Mouse (Mus musculus) CH12.LX (cell line): ENCODE results near the gene Bid. TPM values are rescaled to one million over a fixed set of nuclear protein-coding genes. Genes with fewer than 3 reads are reported as not detected.

ENCODE experiments used
- DNase-seq: peaks from one replicate; pipeline ENCODE4 v3.0.0-alpha.2; 2013; ENCODE audit errors: extremely low read depth
- H3K27ac ChIP-seq: 2 replicates; pipeline ENCODE4 v1.5.1; 2012; ENCODE audit warnings: low read depth, mild to moderate bottlenecking, control low read depth, moderate library complexity; ENCODE audit not compliant: insufficient read depth
- H3K27me3 ChIP-seq: replicated peaks from 2 replicates; pipeline ENCODE3; 2012; ENCODE audit warnings: inconsistent platforms
- H3K36me3 ChIP-seq, 2 experiments: replicated peaks in 1 of 2; 2 replicates each; pipeline versions ENCODE3 to v1.6.1; 2012; ENCODE audit warnings: inconsistent platforms in 1 of 2, low read length in 1 of 2, mild to moderate bottlenecking in 1 of 2, mixed read lengths in 1 of 2, moderate library complexity in 1 of 2; ENCODE audit not compliant: control insufficient read depth in 1 of 2, insufficient read depth in 1 of 2
- H3K4me1 ChIP-seq, 2 experiments: 2 replicates each; pipeline ENCODE4 v1.6.1; 2012; ENCODE audit warnings: inconsistent platforms in 1 of 2, moderate library complexity in 1 of 2; ENCODE audit not compliant: insufficient read depth in 2 of 2, control insufficient read depth in 1 of 2
- H3K4me2 ChIP-seq: 2 replicates; pipeline ENCODE4 v1.6.1; 2012; ENCODE audit warnings: low read depth, mild to moderate bottlenecking, control low read depth; ENCODE audit not compliant: poor library complexity, insufficient read depth, severe bottlenecking
- H3K4me3 ChIP-seq, 3 experiments: fragments of 150-350 bp in 1 of 3; sonication (generic) in 1 of 3; replicated peaks in 1 of 3; 2 replicates each; pipeline versions ENCODE3 to v1.5.1; 2011 to 2012; ENCODE audit warnings: low read depth in 2 of 3, low read length in 2 of 3, mild to moderate bottlenecking in 2 of 3, moderate library complexity in 2 of 3, control low read depth in 1 of 3, improper control_type of control experiment in 1 of 3, inconsistent platforms in 1 of 3, mixed read lengths in 1 of 3; ENCODE audit not compliant: poor library complexity in 1 of 3
- H3K79me2 ChIP-seq: replicated peaks from 2 replicates; pipeline ENCODE4 v1.6.1; 2012; ENCODE audit warnings: mild to moderate bottlenecking, moderate library complexity; ENCODE audit not compliant: control insufficient read depth, poor library complexity, insufficient read depth, severe bottlenecking; ENCODE audit errors: extremely low read depth
- H3K9ac ChIP-seq: 2 replicates; pipeline ENCODE4 v1.6.1; 2012; ENCODE audit warnings: low read depth, mild to moderate bottlenecking, control low read depth, moderate library complexity; ENCODE audit not compliant: insufficient read depth
- H3K9me3 ChIP-seq: replicated peaks from 2 replicates; pipeline ENCODE3; 2012; ENCODE audit warnings: low read length, inconsistent platforms, mixed read lengths
- BHLHE40 ChIP-seq: IDR thresholded peaks from 2 replicates; pipeline ENCODE4 v1.6.1; 2011; ENCODE audit warnings: mild to moderate bottlenecking, low read depth, low read length, improper control_type of control experiment
- CHD2 ChIP-seq: IDR thresholded peaks from 2 replicates; pipeline ENCODE4 v1.6.1; 2011; ENCODE audit warnings: low read length, improper control_type of control experiment
- CTCF ChIP-seq, 2 experiments: IDR thresholded peaks in 1 of 2; conservative IDR thresholded peaks in 1 of 2; 2 replicates each; pipeline ENCODE4 v1.5.1; 2011 to 2012; ENCODE audit warnings: low read depth in 2 of 2, low read length in 2 of 2, improper control_type of control experiment in 1 of 2, inconsistent platforms in 1 of 2, mild to moderate bottlenecking in 1 of 2, moderate library complexity in 1 of 2
- E2F4 ChIP-seq: IDR thresholded peaks from 2 replicates; pipeline ENCODE4 v1.6.1; 2011; ENCODE audit warnings: low read depth, low read length, improper control_type of control experiment; ENCODE audit not compliant: insufficient replicate concordance
- EP300 ChIP-seq: IDR thresholded peaks from 2 replicates; pipeline ENCODE4 v1.6.1; 2011; ENCODE audit warnings: low read length, improper control_type of control experiment
- ETS1 ChIP-seq: conservative IDR thresholded peaks from 2 replicates; pipeline ENCODE4 v1.6.1; 2012; ENCODE audit warnings: low read depth, mild to moderate bottlenecking, inconsistent platforms, low read length, improper control_type of control experiment, moderate library complexity
- GABPA ChIP-seq: IDR thresholded peaks from 2 replicates; pipeline ENCODE4 v1.6.1; 2012; ENCODE audit warnings: low read depth, low read length, improper control_type of control experiment, inconsistent platforms; ENCODE audit not compliant: insufficient replicate concordance
- HCFC1 ChIP-seq: IDR thresholded peaks from 2 replicates; pipeline ENCODE4 v1.6.1; 2012; ENCODE audit warnings: low read depth, mild to moderate bottlenecking, inconsistent platforms, low read length, improper control_type of control experiment
- IRF4 ChIP-seq: IDR thresholded peaks from 2 replicates; pipeline ENCODE4 v1.6.1; 2014; ENCODE audit warnings: low read depth, mild to moderate bottlenecking, inconsistent platforms, low read length, improper control_type of control experiment
- JUN ChIP-seq: IDR thresholded peaks from 2 replicates; pipeline ENCODE4 v1.6.1; 2011; ENCODE audit warnings: low read depth, mild to moderate bottlenecking, low read length, improper control_type of control experiment, moderate library complexity; ENCODE audit not compliant: insufficient read depth
- JUND ChIP-seq: conservative IDR thresholded peaks from 2 replicates; pipeline ENCODE4 v1.6.1; 2011; ENCODE audit warnings: low read depth, low read length, improper control_type of control experiment
- KAT2A ChIP-seq: IDR thresholded peaks from 2 replicates; pipeline ENCODE4 v1.6.1; 2012; ENCODE audit warnings: low read length, improper control_type of control experiment, inconsistent platforms; ENCODE audit not compliant: insufficient replicate concordance
- MAFK ChIP-seq: IDR thresholded peaks from 2 replicates; pipeline ENCODE4 v1.6.1; 2011; ENCODE audit warnings: low read length, improper control_type of control experiment; ENCODE audit not compliant: insufficient replicate concordance
- MAZ ChIP-seq: IDR thresholded peaks from 2 replicates; pipeline ENCODE4 v1.6.1; 2012; ENCODE audit warnings: low read depth, mild to moderate bottlenecking, inconsistent platforms, low read length, improper control_type of control experiment, moderate library complexity
- MEF2A ChIP-seq: IDR thresholded peaks from 2 replicates; pipeline ENCODE4 v1.6.1; 2014; ENCODE audit warnings: low read depth, mild to moderate bottlenecking, inconsistent platforms, low read length, improper control_type of control experiment, borderline replicate concordance
- MXI1 ChIP-seq: IDR thresholded peaks from 2 replicates; pipeline ENCODE4 v1.6.1; 2011; ENCODE audit warnings: mild to moderate bottlenecking, low read depth, low read length, improper control_type of control experiment
- MYC ChIP-seq: IDR thresholded peaks from 2 replicates; pipeline ENCODE4 v1.6.1; 2011; ENCODE audit warnings: low read depth, mild to moderate bottlenecking, improper control_type of control experiment, low read length
- NELFE ChIP-seq: IDR thresholded peaks from 2 replicates; pipeline ENCODE4 v1.6.1; 2011; ENCODE audit warnings: low read depth, low read length, improper control_type of control experiment
- NRF1 ChIP-seq: IDR thresholded peaks from 2 replicates; pipeline ENCODE4 v1.6.1; 2014; ENCODE audit warnings: low read depth, mild to moderate bottlenecking, inconsistent platforms, low read length, improper control_type of control experiment, moderate library complexity
- PAX5 ChIP-seq: IDR thresholded peaks from 2 replicates; pipeline ENCODE4 v1.6.1; 2012; ENCODE audit warnings: low read length, inconsistent platforms, mixed read lengths
- POLR2AphosphoS2 ChIP-seq: IDR thresholded peaks from 2 replicates; pipeline ENCODE4 v1.6.1; 2011; ENCODE audit warnings: low read depth, low read length, improper control_type of control experiment
- RAD21 ChIP-seq: IDR thresholded peaks from 2 replicates; pipeline ENCODE4 v1.6.1; 2011; ENCODE audit warnings: low read depth, mild to moderate bottlenecking, low read length, improper control_type of control experiment, moderate library complexity
- SIN3A ChIP-seq: IDR thresholded peaks from 2 replicates; pipeline ENCODE4 v1.6.1; 2012; ENCODE audit warnings: low read length, improper control_type of control experiment, inconsistent platforms
- TBP ChIP-seq: conservative IDR thresholded peaks from 2 replicates; pipeline ENCODE4 v1.6.1; 2011; ENCODE audit warnings: low read depth, low read length, improper control_type of control experiment
- TCF12 ChIP-seq: IDR thresholded peaks from 2 replicates; pipeline ENCODE4 v1.6.1; 2014; ENCODE audit warnings: low read depth, mild to moderate bottlenecking, inconsistent platforms, low read length, improper control_type of control experiment
- UBTF ChIP-seq: IDR thresholded peaks from 2 replicates; pipeline ENCODE4 v1.6.1; 2012; ENCODE audit warnings: low read depth, mild to moderate bottlenecking, inconsistent platforms, low read length, improper control_type of control experiment, moderate library complexity
- USF1 ChIP-seq: IDR thresholded peaks from 2 replicates; pipeline ENCODE4 v1.6.1; 2014; ENCODE audit warnings: low read depth, mild to moderate bottlenecking, inconsistent platforms, low read length, improper control_type of control experiment
- USF2 ChIP-seq: conservative IDR thresholded peaks from 2 replicates; pipeline ENCODE4 v1.6.1; 2011; ENCODE audit warnings: low read depth, low read length, improper control_type of control experiment
- ZC3H11A ChIP-seq: IDR thresholded peaks from 2 replicates; pipeline ENCODE4 v1.6.1; 2012; ENCODE audit warnings: low read depth, mild to moderate bottlenecking, inconsistent platforms, low read length, improper control_type of control experiment
- ZKSCAN1 ChIP-seq: IDR thresholded peaks from 2 replicates; pipeline ENCODE4 v1.6.1; 2012; ENCODE audit warnings: low read depth, inconsistent platforms, low read length, improper control_type of control experiment, borderline replicate concordance
- ZMIZ1 ChIP-seq: IDR thresholded peaks from 2 replicates; pipeline ENCODE4 v1.6.1; 2012; ENCODE audit warnings: low read depth, mild to moderate bottlenecking, inconsistent platforms, low read length, improper control_type of control experiment
- ZNF384 ChIP-seq: IDR thresholded peaks from 2 replicates; pipeline ENCODE4 v1.6.1; 2012; ENCODE audit warnings: low read depth, low read length, improper control_type of control experiment, inconsistent platforms
- dilution Hi-C: fragments of 300-500 bp; cut with MboI; formaldehyde crosslinking; loops from 2 replicates; pipeline ENCODE4 v1.14.3; 2020; ENCODE audit warnings: low sequenced_read_pairs; ENCODE audit not compliant: extremely low pct_unique_long_range_greater_than_20kb, extremely low pct_ligation_motif_present
- in situ Hi-C: fragments of 300-500 bp; cut with MboI; formaldehyde crosslinking; loops from 3 replicates; pipeline ENCODE4 v1.14.3; 2019; ENCODE audit warnings: low sequenced_read_pairs, low pct_ligation_motif_present, low pct_unique_long_range_greater_than_20kb, mixed read lengths
- polyA plus RNA-seq: library from polyadenylated mRNA; unstranded; fragments of >175 nt; gene quantifications from 2 replicates; pipeline ENCODE4 v1.2.1, GENCODE M21; 2012; ENCODE audit warnings: low read depth; ENCODE audit not compliant: insufficient read length
- total RNA-seq, 2 experiments: library from RNA; depleted of rRNA; stranded (reverse); fragments of 300-350 nt in 1 of 2; fragments of >200 nt in 1 of 2; gene quantifications; 2 replicates each; pipeline ENCODE4 v1.2.3; 2012 to 2014

Gene Bid
- total and polyA plus RNA-seq, 3 experiments, result 102 to 148 (median 144) TPM

GRCm38 (mm10) chr6:120954241-120954640, 37.6 kb upstream of the Bid start:
- Histone ChIP-seq H3K36me3 (peaks cover 44 to 69% of the 10 kb centered on the region in 2 experiments), H3K79me2 (no peaks in the 10 kb centered on the region), H3K27ac (peak overlapping the region; percentile 89), H3K9me3 (no peaks in the 10 kb centered on the region), H3K4me3 (peak overlapping the region in 1 of 3 experiments; percentile 15), H3K27me3 (no peaks in the 10 kb centered on the region), H3K4me2 (no peak overlapping the region), H3K4me1 (peaks cover 57 to 94% of the 10 kb centered on the region in 2 experiments), H3K9ac (no peak overlapping the region)
- in situ Hi-C loops (no loop called here), dilution Hi-C loops (no loop called here)
- no peak for TF ChIP-seq USF1
- TF ChIP-seq ETS1, result peak; percentile 72
- TF ChIP-seq NELFE, result no peak
- TF ChIP-seq JUND, result no peak
- no peak for TF ChIP-seq POLR2AphosphoS2
- TF ChIP-seq ZKSCAN1, result no peak
- peak; percentile 58; the same call in 1 of the 2 replicates for TF ChIP-seq TCF12
- no peak for TF ChIP-seq PAX5
- TF ChIP-seq NRF1, result no peak
- TF ChIP-seq BHLHE40, result peak; percentile 84
- no peak for TF ChIP-seq MAZ
- 0 out of 2 replicates have a peak, but pooled peaks have one; percentile 36 for TF ChIP-seq ZMIZ1
- no peak for TF ChIP-seq MAFK
- peak; percentile 71; the same call in 1 of the 2 replicates for TF ChIP-seq MXI1
- TF ChIP-seq JUN, result no peak
- TF ChIP-seq CTCF (conservative IDR thresholded peaks at IDR 0.05 in 1 of 2, IDR thresholded peaks at IDR 0.05 in 1 of 2; ENCODE audit: low read depth in 2 of 2, low read length in 2 of 2), result no peak
- no peak; the same call in 1 of the 2 replicates for TF ChIP-seq CHD2
- TF ChIP-seq HCFC1, result no peak
- TF ChIP-seq TBP, result no peak
- TF ChIP-seq GABPA, result no peak
- TF ChIP-seq UBTF, result no peak
- no peak for TF ChIP-seq ZNF384
- TF ChIP-seq MYC, result peak; percentile 61; the same call in 1 of the 2 replicates
- TF ChIP-seq IRF4, result peak; percentile 48
- no peak for TF ChIP-seq KAT2A
- peak; percentile 62 for TF ChIP-seq MEF2A
- peak; percentile 20; the same call in 1 of the 2 replicates for TF ChIP-seq SIN3A
- TF ChIP-seq USF2, result no peak
- no peak for TF ChIP-seq ZC3H11A
- TF ChIP-seq E2F4, result no peak
- TF ChIP-seq RAD21, result no peak; the same call in 1 of the 2 replicates
- TF ChIP-seq EP300, result peak; percentile 69; the same call in 1 of the 2 replicates
- DNase-seq, result peak; percentile 80
